Mouse (Mus musculus) hindbrain, embryonic 11.5 days (tissue): ENCODE measurements around the gene Prrc2c. TPM values are rescaled to one million over a fixed set of nuclear protein-coding genes. Genes with fewer than 3 reads are reported as not detected.
A peak's percentile ranks its signal among the peaks of the same experiment; 100 is the strongest.

Experiments
- ATAC-seq: fragments of 200-750 bp; cut with Nextera tagmentation; 2 replicates; pipeline ENCODE4 v1.8.0; 2017; ENCODE audit warnings: mild to moderate bottlenecking, moderate TSS enrichment, moderate library complexity; ENCODE audit not compliant: low FRiP score
- DNase-seq: peaks from one replicate; pipeline ENCODE4 v3.0.0-alpha.2; 2015; ENCODE audit warnings: low spot score
- H3K27ac ChIP-seq: fragments of 300-500 bp; sonication (generic); 2 replicates; pipeline ENCODE4 v1.5.1; 2014; ENCODE audit warnings: mild to moderate bottlenecking, low read depth, low read length
- H3K27me3 ChIP-seq: fragments of 300-500 bp; sonication (generic); 2 replicates; pipeline ENCODE4 v1.6.1; 2014; ENCODE audit warnings: mild to moderate bottlenecking, low read length, moderate library complexity, mixed read lengths; ENCODE audit not compliant: control insufficient read depth, insufficient read depth
- H3K36me3 ChIP-seq: fragments of 300-500 bp; sonication (generic); 2 replicates; pipeline ENCODE4 v1.6.1; 2014; ENCODE audit warnings: mild to moderate bottlenecking, low read length, moderate library complexity, mixed read lengths; ENCODE audit not compliant: control insufficient read depth, insufficient read depth
- H3K4me1 ChIP-seq: fragments of 300-500 bp; sonication (generic); replicated peaks from 2 replicates; pipeline ENCODE4 v1.6.1; 2014; ENCODE audit warnings: low read length, mixed read lengths; ENCODE audit not compliant: control insufficient read depth, insufficient read depth
- H3K4me2 ChIP-seq: fragments of 300-500 bp; sonication (generic); replicated peaks from 2 replicates; pipeline ENCODE4 v1.6.1; 2014; ENCODE audit warnings: mild to moderate bottlenecking, low read depth, low read length
- H3K4me3 ChIP-seq: fragments of 300-500 bp; sonication (generic); 2 replicates; pipeline ENCODE4 v1.5.1; 2014; ENCODE audit warnings: low read depth, low read length
- H3K9ac ChIP-seq: fragments of 300-500 bp; sonication (generic); 2 replicates; pipeline ENCODE4 v1.6.1; 2014; ENCODE audit warnings: low read depth, low read length
- H3K9me3 ChIP-seq: fragments of 300-500 bp; sonication (generic); 2 replicates; pipeline ENCODE4 v1.6.1; 2016; ENCODE audit warnings: low read length; ENCODE audit not compliant: control insufficient read depth
- WGBS: fragments of 180-500 bp; shearing (Covaris S2); extraction: QIAGEN DNeasy Blood & Tissue Kit; methylation state at CpG from one replicate; pipeline ENCODE4 v1.1.7; 2014; 5-methylcytosine and 5-hydroxymethylcytosine counted together
- polyA plus RNA-seq: library from polyadenylated mRNA; unstranded; fragments of >200 nt; fragmentation: Nextera tagmentation; extraction: Ambion mirVana; gene quantifications from 2 replicates; pipeline ENCODE4 v1.2.1, GENCODE M21; 2014

Gene Prrc2c
- polyA plus RNA-seq, 1 experiment from 2014 or later, result 213 TPM

GRCm38 (mm10) chr1:162723610-162724009 is 16.7 kb downstream of the Prrc2c start:
- Histone ChIP-seq H3K4me1 (no peaks in the 10 kb centered on the region), H3K27ac (no peak overlapping the region), H3K9ac (no peak overlapping the region), H3K27me3 (no peaks in the 10 kb centered on the region), H3K9me3 (no peaks in the 10 kb centered on the region), H3K4me2 (no peak overlapping the region), H3K36me3 (peaks cover 5% of the 10 kb centered on the region; the same call in 1 of the 2 replicates), H3K4me3 (no peak overlapping the region)
- DNase-seq, result no peak
- no peak for ATAC-seq

GRCm38 (mm10) chr1:162720645-162721044 is 19.7 kb downstream of the Prrc2c start:
- peaks cover 8% of the 10 kb centered on the region; the same call in 1 of the 2 replicates for H3K36me3 ChIP-seq
- H3K9ac ChIP-seq, result no peak overlapping the region
- no peaks in the 10 kb centered on the region for H3K27me3 ChIP-seq
- no peak overlapping the region for H3K4me2 ChIP-seq
- no peak overlapping the region for H3K4me3 ChIP-seq
- ATAC-seq, result no peak
- no peaks in the 10 kb centered on the region for H3K9me3 ChIP-seq
- WGBS, result 90% methylated on average over 2 of the region's 2 CpGs
- H3K4me1 ChIP-seq, result no peaks in the 10 kb centered on the region
- no peak for DNase-seq
- no peak overlapping the region for H3K27ac ChIP-seq

- ATAC-seq (no peak), DNase-seq (no peak)
- Histone ChIP-seq H3K4me2 (no peak overlapping the region), H3K4me3 (no peak overlapping the region), H3K9me3 (no peaks in the 10 kb centered on the region), H3K27ac (no peak overlapping the region), H3K36me3 (peaks cover 19% of the 10 kb centered on the region), H3K27me3 (no peaks in the 10 kb centered on the region), H3K4me1 (no peaks in the 10 kb centered on the region), H3K9ac (no peak overlapping the region)
- WGBS, result 87% methylated on average over 8 of the region's 8 CpGs
These were observed 39.8 kb downstream of the Prrc2c start for GRCm38 (mm10) chr1:162700389-162701066.

- no peaks in the 10 kb centered on the region for H3K4me1 ChIP-seq
- WGBS, result 94% methylated on average over 6 of the region's 6 CpGs
- no peak for ATAC-seq
- H3K4me3 ChIP-seq, result no peak overlapping the region
- no peaks in the 10 kb centered on the region for H3K27me3 ChIP-seq
- peaks cover 6% of the 10 kb centered on the region; the same call in 1 of the 2 replicates for H3K36me3 ChIP-seq
- no peak for DNase-seq
- no peaks in the 10 kb centered on the region for H3K9me3 ChIP-seq
- H3K27ac ChIP-seq, result no peak overlapping the region
- H3K9ac ChIP-seq, result no peak overlapping the region
- no peak overlapping the region for H3K4me2 ChIP-seq
These were observed 42.5 kb downstream of the Prrc2c start for GRCm38 (mm10) chr1:162697866-162698265.

GRCm38 (mm10) chr1:162693721-162694120 is 46.6 kb downstream of the Prrc2c start:
- no peak overlapping the region for H3K9ac ChIP-seq
- H3K36me3 ChIP-seq, result peaks cover 6% of the 10 kb centered on the region; the same call in 1 of the 2 replicates
- 93% methylated on average over 2 of the region's 2 CpGs for WGBS
- DNase-seq (no peak), ATAC-seq (no peak)
- H3K27ac ChIP-seq, result no peak overlapping the region
- no peaks in the 10 kb centered on the region for H3K9me3 ChIP-seq
- H3K4me3 ChIP-seq, result no peak overlapping the region
- no peak overlapping the region for H3K4me2 ChIP-seq
- no peaks in the 10 kb centered on the region for H3K4me1 ChIP-seq
- H3K27me3 ChIP-seq, result no peaks in the 10 kb centered on the region

- H3K4me1 ChIP-seq, result no peaks in the 10 kb centered on the region
- H3K4me2 ChIP-seq, result peak overlapping the region; percentile 23
- H3K9me3 ChIP-seq, result no peaks in the 10 kb centered on the region
- no peaks in the 10 kb centered on the region for H3K27me3 ChIP-seq
- H3K36me3 ChIP-seq, result 0 out of 2 replicates have a peak, but pooled peaks cover 3% of the 10 kb centered on the region
- H3K9ac ChIP-seq, result no peak overlapping the region
- DNase-seq (peak; percentile 50), ATAC-seq (peak; percentile 91)
- no peak overlapping the region for H3K27ac ChIP-seq
- H3K4me3 ChIP-seq, result peak overlapping the region; percentile 13; the same call in 1 of the 2 replicates
- WGBS, result 6% methylated on average over 11 of the region's 11 CpGs
These were observed 74.7 kb downstream of the Prrc2c start for GRCm38 (mm10) chr1:162665486-162666174.

GRCm38 (mm10) chr1:162664826-162665475 is 75.4 kb downstream of the Prrc2c start:
- H3K4me3 ChIP-seq, result 0 out of 2 replicates have a peak overlapping the region, but pooled peaks have one; percentile 13
- H3K27me3 ChIP-seq, result no peaks in the 10 kb centered on the region
- H3K4me1 ChIP-seq, result no peaks in the 10 kb centered on the region
- peak; percentile 98 for ATAC-seq
- H3K9ac ChIP-seq, result no peak overlapping the region
- H3K4me2 ChIP-seq, result peak overlapping the region; percentile 23; the same call in 1 of the 2 replicates
- WGBS, result 16% methylated on average over 10 of the region's 10 CpGs
- H3K27ac ChIP-seq, result no peak overlapping the region
- H3K36me3 ChIP-seq, result no peaks in the 10 kb centered on the region
- peak; percentile 84 for DNase-seq
- H3K9me3 ChIP-seq, result no peaks in the 10 kb centered on the region

- 87% methylated on average over 11 of the region's 11 CpGs for WGBS
- H3K4me1 ChIP-seq, result no peaks in the 10 kb centered on the region
- no peak overlapping the region for H3K4me2 ChIP-seq
- H3K9ac ChIP-seq, result no peak overlapping the region
- no peak overlapping the region for H3K27ac ChIP-seq
- H3K9me3 ChIP-seq, result no peaks in the 10 kb centered on the region
- no peaks in the 10 kb centered on the region for H3K27me3 ChIP-seq
- H3K36me3 ChIP-seq, result no peaks in the 10 kb centered on the region
- DNase-seq (no peak), ATAC-seq (no peak)
- H3K4me3 ChIP-seq, result no peak overlapping the region
These were observed 80.0 kb downstream of the Prrc2c start for GRCm38 (mm10) chr1:162660276-162660860.
